Mouse (Mus musculus) ES-E14 (cell line): ENCODE data around the gene Rap1a.

Experiments
- HCFC1 ChIP-seq: IDR thresholded peaks from 2 replicates; pipeline ENCODE4 v1.6.1; 2012; ENCODE audit warnings: low read length, inconsistent platforms, borderline replicate concordance; ENCODE audit not compliant: insufficient read depth
- MAFK ChIP-seq: IDR thresholded peaks from 2 replicates; pipeline ENCODE4 v1.6.1; 2014; ENCODE audit warnings: mild to moderate bottlenecking, low read depth, low read length, inconsistent platforms; ENCODE audit not compliant: insufficient read depth
- ZC3H11A ChIP-seq: IDR thresholded peaks from 2 replicates; pipeline ENCODE4 v1.6.1; 2012; ENCODE audit warnings: low read depth, mild to moderate bottlenecking, inconsistent platforms, low read length, borderline replicate concordance
- ZNF384 ChIP-seq: IDR thresholded peaks from 2 replicates; pipeline ENCODE4 v1.6.1; 2012; ENCODE audit warnings: low read depth, low read length, inconsistent platforms

GRCm38 (mm10) chr3:105783809-105784208 lies 17.3 kb downstream of the Rap1a start:
- no peak for TF ChIP-seq HCFC1
- TF ChIP-seq ZC3H11A = no peak
- no peak for TF ChIP-seq MAFK
- no peak for TF ChIP-seq ZNF384
